Mouse (Mus musculus) liver, embryonic 14.5 days (tissue): ENCODE measurements around the gene Tmem88. TPM values are rescaled to one million over a fixed set of nuclear protein-coding genes. Genes with fewer than 3 reads are reported as not detected.
"Not testable (repeated sequence)": the region's sequence is repeated elsewhere in the genome, so short reads cannot be mapped to it uniquely, and the experiment has no call there.

ENCODE experiments used
- ATAC-seq: fragments of 200-750 bp; cut with Nextera tagmentation; 2 replicates; pipeline ENCODE4 v1.8.0; 2017; ENCODE audit warnings: moderate number of reproducible peaks, mild to moderate bottlenecking, moderate library complexity; ENCODE audit not compliant: insufficient read depth
- DNase-seq, 3 experiments: peaks; one replicate each; pipeline ENCODE4 v3.0.0-alpha.2; 2012 to 2013; ENCODE audit warnings: low read depth in 3 of 3, low spot score in 3 of 3
- H3K27ac ChIP-seq: fragments of 300-500 bp; sonication (generic); 2 replicates; pipeline ENCODE4 v1.5.1; 2014; ENCODE audit warnings: moderate library complexity, mild to moderate bottlenecking, control low read depth, inconsistent platforms
- H3K27me3 ChIP-seq: fragments of 300-500 bp; sonication (generic); 2 replicates; pipeline ENCODE4 v1.6.1; 2014; ENCODE audit warnings: mild to moderate bottlenecking, low read length, moderate library complexity; ENCODE audit not compliant: control insufficient read depth, insufficient read depth
- H3K36me3 ChIP-seq: fragments of 300-500 bp; sonication (generic); replicated peaks from 2 replicates; pipeline ENCODE4 v1.6.1; 2014; ENCODE audit warnings: low read depth; ENCODE audit not compliant: control insufficient read depth, insufficient read depth
- H3K4me1 ChIP-seq, 2 experiments: fragments of 200-500 bp in 1 of 2; fragments of 300-500 bp in 1 of 2; sonication (generic) in 1 of 2; replicated peaks; 2 replicates each; pipeline ENCODE4 v1.6.1; 2012 to 2014; ENCODE audit warnings: antibody characterized with exemption in 1 of 2, inconsistent platforms in 1 of 2, low read length in 1 of 2; ENCODE audit not compliant: control insufficient read depth in 2 of 2, insufficient read depth in 2 of 2
- H3K4me2 ChIP-seq: fragments of 300-500 bp; sonication (generic); 2 replicates; pipeline ENCODE4 v1.6.1; 2014; ENCODE audit warnings: low read depth, mild to moderate bottlenecking, control low read depth, moderate library complexity
- H3K4me3 ChIP-seq, 2 experiments: fragments of 200-500 bp in 1 of 2; fragments of 300-500 bp in 1 of 2; sonication (generic) in 1 of 2; 2 replicates each; pipeline ENCODE4 v1.5.1; 2012 to 2014; ENCODE audit warnings: low read depth in 2 of 2, low read length in 2 of 2, mild to moderate bottlenecking in 2 of 2, control low read depth in 1 of 2, inconsistent platforms in 1 of 2, moderate library complexity in 1 of 2; ENCODE audit not compliant: insufficient read depth in 1 of 2
- H3K9ac ChIP-seq: fragments of 300-500 bp; sonication (generic); replicated peaks from 2 replicates; pipeline ENCODE4 v1.6.1; 2014; ENCODE audit warnings: mild to moderate bottlenecking, control low read depth, moderate library complexity
- H3K9me3 ChIP-seq: fragments of 300-500 bp; sonication (generic); 2 replicates; pipeline ENCODE4 v1.6.1; 2016; ENCODE audit warnings: low read length, mixed read lengths; ENCODE audit not compliant: control insufficient read depth
- CTCF ChIP-seq: IDR thresholded peaks from 2 replicates; pipeline ENCODE4 v1.5.1; 2016; ENCODE audit warnings: antibody characterized with exemption, low read depth, control low read depth
- EP300 ChIP-seq: IDR thresholded peaks from 2 replicates; pipeline ENCODE4 v1.6.1; 2016; ENCODE audit warnings: antibody characterized with exemption, low read depth
- WGBS: fragments of 180-500 bp; shearing (Covaris S2); extraction: QIAGEN DNeasy Blood & Tissue Kit; methylation state at CpG from one replicate; pipeline ENCODE4 v1.1.7; 2014; ENCODE audit not compliant: insufficient replicate concordance; 5-methylcytosine and 5-hydroxymethylcytosine counted together
- polyA plus RNA-seq, 2 experiments: library from polyadenylated mRNA; depleted of rRNA in 1 of 2; stranded (reverse) in 1 of 2; unstranded in 1 of 2; fragments of >200 nt; fragmentation: Nextera tagmentation in 1 of 2; extraction: Ambion mirVana in 1 of 2; gene quantifications; 2 replicates each; pipeline versions ENCODE4 v1.2.1 to v1.2.3; 2012 to 2014

Gene Tmem88
- polyA plus RNA-seq, 2 experiments: 3.7 to 4.6 TPM

GRCm38 (mm10) chr11:69397581-69398057 lies 415 bp downstream of the Tmem88 start:
- DNase-seq (no peak), ATAC-seq (no peak)
- H3K4me2 ChIP-seq: peak overlapping the region; percentile 94; the same call in 1 of the 2 replicates
- H3K36me3 ChIP-seq: peaks cover 3% of the 10 kb centered on the region; the same call in 1 of the 2 replicates
- H3K9me3 ChIP-seq: no peaks in the 10 kb centered on the region
- peaks cover 6 to 15% of the 10 kb centered on the region in 2 experiments for H3K4me1 ChIP-seq
- 0 out of 2 replicates have a peak overlapping the region, but pooled peaks have one; percentile 28 for H3K9ac ChIP-seq
- no peak overlapping the region for H3K27ac ChIP-seq
- 36% methylated on average over 24 of the region's 24 CpGs for WGBS
- H3K27me3 ChIP-seq: no peaks in the 10 kb centered on the region
- no peak for TF ChIP-seq EP300
- H3K4me3 ChIP-seq: peak overlapping the region; percentile 1 to 39

GRCm38 (mm10) chr11:69396772-69397171 lies 1.3 kb downstream of the Tmem88 start:
- peak overlapping the region; percentile 97 for H3K9ac ChIP-seq
- H3K4me3 ChIP-seq: peak overlapping the region; percentile 85 to 92
- WGBS: 12% methylated on average over 11 of the region's 11 CpGs
- no peaks in the 10 kb centered on the region for H3K9me3 ChIP-seq
- H3K36me3 ChIP-seq: peaks cover 3% of the 10 kb centered on the region; the same call in 1 of the 2 replicates
- peaks cover 6 to 15% of the 10 kb centered on the region in 2 experiments for H3K4me1 ChIP-seq
- 0 out of 2 replicates have a peak overlapping the region, but pooled peaks have one; percentile 12 for H3K27ac ChIP-seq
- H3K4me2 ChIP-seq: peak overlapping the region; percentile 94
- TF ChIP-seq EP300: no peak
- no peak for TF ChIP-seq CTCF
- DNase-seq (no peak), ATAC-seq (no peak)
- H3K27me3 ChIP-seq: no peaks in the 10 kb centered on the region

GRCm38 (mm10) chr11:69395634-69396373 lies 2.2 kb downstream of the Tmem88 start:
- WGBS: under 1% methylated on average over 48 of the region's 48 CpGs
- Histone ChIP-seq H3K9me3 (no peaks in the 10 kb centered on the region), H3K4me3 (peak overlapping the region; percentile 85 to 98), H3K4me1 (peaks cover 6 to 12% of the 10 kb centered on the region in 2 experiments), H3K4me2 (peak overlapping the region; percentile 94), H3K9ac (peak overlapping the region; percentile 97), H3K36me3 (peaks cover 1% of the 10 kb centered on the region; the same call in 1 of the 2 replicates), H3K27ac (peak overlapping the region; percentile 89), H3K27me3 (no peaks in the 10 kb centered on the region)
- ATAC-seq (peak; percentile 92), DNase-seq (peak; percentile 99)
- TF ChIP-seq EP300 (peak; percentile 89), CTCF (no peak)

- H3K27me3 ChIP-seq, H3K36me3 ChIP-seq, H3K9me3 ChIP-seq: not testable (repeated sequence)
- Histone ChIP-seq H3K27ac (peak within 1 kb of the TSS; percentile 89), H3K9ac (peak within 1 kb of the TSS; percentile 97), H3K4me3 (peak within 1 kb of the TSS; percentile 85 to 98), H3K4me1 (peaks cover 6 to 12% of the 10 kb centered on the region in 2 experiments), H3K4me2 (peak within 1 kb of the TSS; percentile 94)
- ATAC-seq (peak; percentile 79), DNase-seq (peak; percentile 82 to 85 (median 84))
- 0% methylated on average over 24 of the region's 24 CpGs for WGBS
Measured at GRCm38 (mm10) chr11:69395235-69395633, 2.8 kb downstream of the Tmem88 start, which contains the start of the genes Naa38 and Cyb5d1. Gene Naa38, plus strand, starts transcription at chr11:69395487. Gene Cyb5d1, minus strand, starts transcription at chr11:69395631.

- Histone ChIP-seq H3K4me2 (peak overlapping the region; percentile 94), H3K4me3 (peak overlapping the region; percentile 85 to 98), H3K9ac (peak overlapping the region; percentile 97), H3K4me1 (peaks cover 6 to 12% of the 10 kb centered on the region in 2 experiments), H3K27ac (peak overlapping the region; percentile 89)
- WGBS: 3% methylated on average over 30 of the region's 31 CpGs
- not testable (repeated sequence) for H3K27me3 ChIP-seq, DNase-seq, H3K9me3 ChIP-seq, ATAC-seq, H3K36me3 ChIP-seq
Measured at GRCm38 (mm10) chr11:69394591-69395167, 3.4 kb downstream of the Tmem88 start.
